Mouse (Mus musculus) limb, embryonic 12.5 days (tissue): ENCODE measurements around the gene Gpr87. TPM values are rescaled to one million over a fixed set of nuclear protein-coding genes. Genes with fewer than 3 reads are reported as not detected.

Experiments used
- ATAC-seq: fragments of 200-750 bp; cut with Nextera tagmentation; 2 replicates; pipeline ENCODE4 v1.8.0; 2017; ENCODE audit warnings: low read depth, moderate TSS enrichment; ENCODE audit not compliant: insufficient number of reproducible peaks, insufficient read depth, low FRiP score, low TSS enrichment
- H3K27ac ChIP-seq: fragments of 300-500 bp; sonication (generic); 2 replicates; pipeline ENCODE4 v1.5.1; 2016; ENCODE audit warnings: mild to moderate bottlenecking, moderate library complexity
- H3K27me3 ChIP-seq: fragments of 300-500 bp; sonication (generic); 2 replicates; pipeline ENCODE4 v1.6.1; 2016; ENCODE audit warnings: mild to moderate bottlenecking, moderate library complexity
- H3K36me3 ChIP-seq: fragments of 300-500 bp; sonication (generic); 2 replicates; pipeline ENCODE4 v1.6.1; 2016; ENCODE audit warnings: mild to moderate bottlenecking, moderate library complexity
- H3K4me1 ChIP-seq: fragments of 300-500 bp; sonication (generic); replicated peaks from 2 replicates; pipeline ENCODE4 v1.6.1; 2016
- H3K4me2 ChIP-seq: fragments of 300-500 bp; sonication (generic); 2 replicates; pipeline ENCODE4 v1.6.1; 2016; ENCODE audit warnings: mild to moderate bottlenecking, moderate library complexity
- H3K4me3 ChIP-seq: fragments of 300-500 bp; sonication (generic); replicated peaks from 2 replicates; pipeline ENCODE4 v1.5.1; 2016; ENCODE audit warnings: mild to moderate bottlenecking
- H3K9ac ChIP-seq: fragments of 300-500 bp; sonication (generic); replicated peaks from 2 replicates; pipeline ENCODE4 v1.6.1; 2016; ENCODE audit warnings: mild to moderate bottlenecking, moderate library complexity
- H3K9me3 ChIP-seq: fragments of 300-500 bp; sonication (generic); 2 replicates; pipeline ENCODE4 v1.6.1; 2016; ENCODE audit warnings: mild to moderate bottlenecking, moderate library complexity
- WGBS: fragments of 180-500 bp; shearing (Covaris S2); methylation state at CpG from one replicate; pipeline ENCODE4 v1.1.7; 2016; 5-methylcytosine and 5-hydroxymethylcytosine counted together
- polyA plus RNA-seq: library from polyadenylated mRNA; unstranded; fragments of >200 nt; fragmentation: Nextera tagmentation; extraction: Ambion mirVana; gene quantifications from 2 replicates; pipeline ENCODE4 v1.2.1, GENCODE M21; 2016

Gpr87 gene
- polyA plus RNA-seq, 1 experiment from 2014 or later = 0.53 TPM

GRCm38 (mm10) chr3:59185662-59186061 is 9.2 kb downstream of the Gpr87 start:
- no peaks in the 10 kb centered on the region for H3K27me3 ChIP-seq
- H3K4me1 ChIP-seq = no peaks in the 10 kb centered on the region
- no peaks in the 10 kb centered on the region for H3K36me3 ChIP-seq
- H3K27ac ChIP-seq = no peak overlapping the region
- H3K4me3 ChIP-seq = no peak overlapping the region
- H3K9me3 ChIP-seq = no peaks in the 10 kb centered on the region
- WGBS = 87% methylated on average over 4 of the region's 4 CpGs
- H3K9ac ChIP-seq = no peak overlapping the region
- no peak for ATAC-seq
- no peak overlapping the region for H3K4me2 ChIP-seq

- no peak overlapping the region for H3K9ac ChIP-seq
- H3K27me3 ChIP-seq = no peaks in the 10 kb centered on the region
- H3K4me3 ChIP-seq = no peak overlapping the region
- H3K4me2 ChIP-seq = no peak overlapping the region
- no peak for ATAC-seq
- no peaks in the 10 kb centered on the region for H3K4me1 ChIP-seq
- H3K9me3 ChIP-seq = no peaks in the 10 kb centered on the region
- no peaks in the 10 kb centered on the region for H3K36me3 ChIP-seq
- H3K27ac ChIP-seq = no peak overlapping the region
Measured at GRCm38 (mm10) chr3:59182129-59182528, 12.8 kb downstream of the Gpr87 start.

DNA sequence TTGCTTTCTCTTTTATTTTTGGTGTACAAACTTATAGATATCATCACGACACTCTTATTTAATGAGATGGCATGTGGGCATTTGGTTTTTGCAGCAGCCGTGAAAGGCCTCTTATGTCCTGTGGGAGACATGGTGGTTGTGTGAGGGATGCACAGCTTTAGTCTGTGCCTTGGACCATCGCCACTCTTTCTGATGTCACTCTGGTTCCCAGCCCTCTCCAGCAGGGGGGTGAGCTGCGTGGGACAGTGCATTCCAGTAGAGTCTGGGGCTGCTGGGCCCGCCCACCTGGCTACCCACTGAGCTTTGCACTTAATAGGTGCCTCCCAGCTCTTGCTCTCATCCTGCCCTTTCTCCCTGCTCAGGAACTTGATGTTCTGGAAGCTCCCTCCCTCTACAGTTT is 13.8 kb downstream of the Gpr87 start:
- Histone ChIP-seq H3K4me2 (no peak overlapping the region), H3K27ac (no peak overlapping the region), H3K4me1 (no peaks in the 10 kb centered on the region), H3K9me3 (no peaks in the 10 kb centered on the region), H3K4me3 (no peak overlapping the region), H3K27me3 (no peaks in the 10 kb centered on the region), H3K9ac (no peak overlapping the region), H3K36me3 (no peaks in the 10 kb centered on the region)
- no peak for ATAC-seq
- WGBS = 69% methylated on average over 5 of the region's 5 CpGs

- Histone ChIP-seq H3K4me2 (no peak overlapping the region), H3K36me3 (no peaks in the 10 kb centered on the region), H3K9ac (no peak overlapping the region), H3K27ac (no peak overlapping the region), H3K9me3 (no peaks in the 10 kb centered on the region), H3K27me3 (no peaks in the 10 kb centered on the region), H3K4me3 (no peak overlapping the region), H3K4me1 (no peaks in the 10 kb centered on the region)
- no peak for ATAC-seq
- WGBS = 78% methylated on average over 5 of the region's 5 CpGs
Measured at GRCm38 (mm10) chr3:59176871-59177270, 18.0 kb downstream of the Gpr87 start.

DNA sequence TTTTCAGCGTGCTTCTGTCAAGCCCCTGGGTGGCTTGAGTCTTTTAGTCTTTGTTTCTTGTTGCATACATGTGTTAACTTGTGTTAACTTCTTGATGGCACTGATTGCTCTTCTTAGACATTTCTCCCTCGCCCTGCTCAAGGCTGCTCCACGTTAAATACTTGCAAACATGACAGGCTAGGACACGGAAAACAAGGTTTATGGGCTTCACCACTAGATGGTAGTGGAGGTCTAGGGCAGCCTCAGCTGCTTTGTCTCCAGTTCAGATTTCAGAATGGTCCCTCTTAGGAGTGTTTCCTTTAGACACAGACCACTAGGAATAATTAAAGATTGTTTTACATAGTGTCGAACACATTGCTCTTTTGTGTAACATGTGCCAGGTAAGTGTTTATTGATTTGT is 19.7 kb downstream of the Gpr87 start:
- ATAC-seq = peak; percentile 71; the same call in 1 of the 2 replicates
- Histone ChIP-seq H3K36me3 (no peaks in the 10 kb centered on the region), H3K27me3 (no peaks in the 10 kb centered on the region), H3K4me1 (no peaks in the 10 kb centered on the region), H3K4me2 (no peak overlapping the region), H3K27ac (no peak overlapping the region), H3K9me3 (no peaks in the 10 kb centered on the region), H3K4me3 (no peak overlapping the region), H3K9ac (no peak overlapping the region)
- WGBS = 25% methylated on average over 5 of the region's 5 CpGs

DNA sequence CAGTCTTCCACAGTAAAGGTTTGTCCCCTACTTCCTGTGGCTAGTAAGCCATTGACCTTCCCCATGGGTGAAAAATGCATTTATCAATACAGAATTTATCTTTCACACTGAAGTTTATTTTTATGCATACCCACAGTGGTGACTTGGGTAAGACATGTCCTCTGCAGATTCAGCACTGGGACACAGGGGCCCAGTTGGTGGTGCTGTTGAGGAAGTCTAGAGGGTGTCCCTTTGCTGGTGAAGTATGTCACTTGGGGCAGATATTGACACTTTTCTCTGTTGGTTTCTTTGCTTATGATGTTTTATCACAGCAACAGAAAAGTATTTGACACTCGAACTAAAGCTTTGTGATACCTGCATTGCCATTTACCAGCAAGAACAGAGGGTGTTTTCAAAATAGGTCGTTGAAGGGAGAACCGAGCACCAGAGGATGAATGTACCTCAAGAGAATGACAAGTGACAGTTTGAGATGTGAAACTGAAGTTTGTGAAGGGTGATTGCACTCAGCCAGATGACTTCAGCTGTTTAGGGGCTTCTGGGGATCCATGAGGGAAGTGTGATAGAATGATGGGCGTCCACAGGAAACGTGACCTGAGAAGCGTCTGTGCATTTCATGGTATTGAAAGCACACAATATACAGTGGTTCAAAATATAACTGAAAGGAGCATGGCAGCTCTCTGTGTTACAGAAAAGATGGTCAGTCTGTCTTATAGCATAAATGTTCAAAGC is 20.3 kb downstream of the Gpr87 start:
- 82% methylated on average over 6 of the region's 6 CpGs for WGBS
- no peaks in the 10 kb centered on the region for H3K27me3 ChIP-seq
- H3K9ac ChIP-seq = no peak overlapping the region
- H3K9me3 ChIP-seq = no peaks in the 10 kb centered on the region
- H3K4me2 ChIP-seq = no peak overlapping the region
- no peaks in the 10 kb centered on the region for H3K36me3 ChIP-seq
- ATAC-seq = no peak
- no peaks in the 10 kb centered on the region for H3K4me1 ChIP-seq
- no peak overlapping the region for H3K27ac ChIP-seq
- H3K4me3 ChIP-seq = no peak overlapping the region

- H3K9me3 ChIP-seq = no peaks in the 10 kb centered on the region
- no peak overlapping the region for H3K9ac ChIP-seq
- H3K4me1 ChIP-seq = no peaks in the 10 kb centered on the region
- no peak overlapping the region for H3K4me2 ChIP-seq
- H3K27ac ChIP-seq = no peak overlapping the region
- H3K36me3 ChIP-seq = no peaks in the 10 kb centered on the region
- no peaks in the 10 kb centered on the region for H3K27me3 ChIP-seq
- ATAC-seq = no peak
- no peak overlapping the region for H3K4me3 ChIP-seq
- 38% methylated on average over 2 of the region's 2 CpGs for WGBS
Measured at GRCm38 (mm10) chr3:59169921-59170627, 24.8 kb downstream of the Gpr87 start.

DNA sequence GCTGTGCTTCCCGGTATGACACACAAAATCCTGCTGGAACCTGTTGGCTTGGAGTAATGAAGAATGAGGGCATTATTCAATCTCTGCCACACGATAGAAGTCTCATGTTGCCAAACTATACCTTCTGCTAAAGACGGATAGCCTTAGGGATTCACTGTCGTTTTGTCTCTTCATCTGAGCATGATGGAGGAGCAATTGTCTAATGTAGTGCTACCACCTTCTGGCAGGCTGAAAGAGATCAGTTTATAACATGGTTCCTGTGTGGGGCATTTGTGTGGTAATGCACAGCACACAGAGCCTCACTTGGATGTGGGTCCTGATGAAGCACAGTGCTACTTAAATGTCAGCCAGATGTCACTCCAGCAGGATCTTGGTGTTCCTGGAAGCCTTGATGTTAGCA is 25.7 kb downstream of the Gpr87 start:
- Histone ChIP-seq H3K27me3 (no peaks in the 10 kb centered on the region), H3K4me1 (no peaks in the 10 kb centered on the region), H3K4me2 (no peak overlapping the region), H3K4me3 (no peak overlapping the region), H3K36me3 (no peaks in the 10 kb centered on the region), H3K9me3 (no peaks in the 10 kb centered on the region), H3K9ac (no peak overlapping the region), H3K27ac (no peak overlapping the region)
- 69% methylated on average over 4 of the region's 4 CpGs for WGBS
- no peak for ATAC-seq

- no peaks in the 10 kb centered on the region for H3K27me3 ChIP-seq
- ATAC-seq = no peak
Measured at GRCm38 (mm10) chr3:59168476-59168875, 26.4 kb downstream of the Gpr87 start.

DNA sequence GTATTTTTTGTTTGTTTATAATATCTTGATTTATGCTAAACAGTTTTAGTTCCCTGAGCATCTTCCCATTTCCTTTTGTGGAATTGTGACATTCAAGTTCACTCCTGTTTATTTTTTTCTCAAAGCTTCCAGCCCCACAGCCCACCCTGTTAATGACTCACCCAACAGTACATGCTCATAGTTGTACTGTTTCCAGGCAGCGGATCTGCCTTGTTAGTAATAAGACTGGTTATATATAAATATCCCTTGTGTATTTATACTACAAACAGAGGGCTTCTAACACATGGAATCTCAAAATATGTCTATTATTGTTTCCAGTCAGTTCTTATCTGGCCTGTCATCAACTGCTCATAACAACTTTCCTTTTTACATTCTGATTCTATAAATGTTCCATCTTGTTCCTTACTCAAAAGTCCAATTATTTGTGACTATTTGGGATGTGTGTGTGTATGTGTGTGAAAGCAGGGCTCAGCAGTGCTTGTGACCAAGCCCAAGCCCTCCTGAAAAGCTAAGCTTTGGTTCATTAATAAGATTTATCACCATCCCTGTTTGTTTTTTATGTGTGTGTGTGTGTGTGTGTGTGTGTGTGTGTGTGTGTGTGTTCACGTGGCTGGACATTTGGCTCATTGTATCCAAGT is 27.4 kb downstream of the Gpr87 start:
- WGBS = 72% methylated on average over 2 of the region's 2 CpGs

More at GRCm38 (mm10) chr3:59168476-59168875, 26.4 kb downstream of the Gpr87 start:
- no peaks in the 10 kb centered on the region for H3K9me3 ChIP-seq
- H3K27ac ChIP-seq = no peak overlapping the region
- 86% methylated on average over 6 of the region's 6 CpGs for WGBS
- H3K9ac ChIP-seq = no peak overlapping the region
- no peak overlapping the region for H3K4me3 ChIP-seq
- H3K36me3 ChIP-seq = no peaks in the 10 kb centered on the region
- no peaks in the 10 kb centered on the region for H3K4me1 ChIP-seq
- no peak overlapping the region for H3K4me2 ChIP-seq

DNA sequence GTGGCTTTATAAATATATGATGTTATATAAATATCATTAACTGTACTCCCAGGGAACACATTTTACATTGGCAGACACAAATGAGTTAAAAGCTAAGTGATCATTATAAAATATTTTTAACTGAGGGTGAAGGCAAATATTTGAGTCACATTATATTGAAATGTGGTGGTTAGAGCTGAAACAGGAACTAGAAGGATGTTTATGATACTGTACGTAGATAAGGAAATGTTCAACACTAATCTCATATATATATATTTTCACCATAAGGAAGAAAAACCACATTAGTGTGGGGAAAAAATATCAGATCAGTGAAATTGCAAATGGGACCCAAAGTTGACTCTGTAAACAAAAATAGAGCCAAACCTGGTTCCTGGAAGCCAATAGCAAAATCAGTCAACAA is 34.4 kb downstream of the Gpr87 start:
- no peak overlapping the region for H3K9ac ChIP-seq
- H3K36me3 ChIP-seq = no peaks in the 10 kb centered on the region
- H3K27me3 ChIP-seq = no peaks in the 10 kb centered on the region
- H3K4me2 ChIP-seq = no peak overlapping the region
- H3K27ac ChIP-seq = no peak overlapping the region
- ATAC-seq = no peak
- H3K4me1 ChIP-seq = no peaks in the 10 kb centered on the region
- H3K4me3 ChIP-seq = no peak overlapping the region
- H3K9me3 ChIP-seq = no peaks in the 10 kb centered on the region
- 97% methylated on average over 1 of the region's 1 CpGs for WGBS

More for the DNA sequence above, 27.4 kb downstream of the Gpr87 start:
- Histone ChIP-seq H3K4me1 (no peaks in the 10 kb centered on the region), H3K9ac (no peak overlapping the region), H3K9me3 (no peaks in the 10 kb centered on the region), H3K27me3 (no peaks in the 10 kb centered on the region), H3K36me3 (no peaks in the 10 kb centered on the region), H3K27ac (no peak overlapping the region), H3K4me2 (no peak overlapping the region), H3K4me3 (no peak overlapping the region)
- ATAC-seq = no peak
